Mouse (Mus musculus): ENCODE data around the gene Rab15.
"Not testable (repeated sequence)": the region's sequence is repeated elsewhere in the genome, so short reads cannot be mapped to it uniquely, and the experiment has no call there.

The Rab15 gene

GRCm38 (mm10) chr12:76818908-76819307 lies 3.8 kb downstream of the Rab15 start:
- DNase-seq (ENCODE audit: low read depth, low spot score): no peak

- no peak for DNase-seq (ENCODE audit: low read depth, low spot score)
These were observed 4.6 kb downstream of the Rab15 start for GRCm38 (mm10) chr12:76818120-76818519.

GRCm38 (mm10) chr12:76817176-76817575 lies 5.5 kb downstream of the Rab15 start:
- no peak for DNase-seq (ENCODE audit: low read depth, low spot score)

GRCm38 (mm10) chr12:76816720-76817119 lies 6.0 kb downstream of the Rab15 start:
- no peak for DNase-seq (ENCODE audit: low read depth, low spot score)

GRCm38 (mm10) chr12:76814120-76814519 lies 8.6 kb downstream of the Rab15 start:
- DNase-seq (ENCODE audit: low read depth, low spot score): no peak

GRCm38 (mm10) chr12:76813543-76813942 lies 9.2 kb downstream of the Rab15 start:
- DNase-seq (ENCODE audit: low read depth, low spot score): no peak

- no peak for DNase-seq (ENCODE audit: low read depth, low spot score)
These were observed 11.7 kb downstream of the Rab15 start for GRCm38 (mm10) chr12:76811006-76811405.

- DNase-seq (ENCODE audit: low read depth, low spot score): no peak
These were observed 12.2 kb downstream of the Rab15 start for GRCm38 (mm10) chr12:76810491-76810890.

- no peak for DNase-seq (ENCODE audit: low read depth, low spot score)
These were observed 14.9 kb downstream of the Rab15 start for GRCm38 (mm10) chr12:76807796-76808195.

- no peak for DNase-seq (ENCODE audit: low read depth, low spot score)
These were observed 17.5 kb downstream of the Rab15 start for GRCm38 (mm10) chr12:76805056-76805811.

GRCm38 (mm10) chr12:76803700-76804252 lies 18.9 kb downstream of the Rab15 start:
- DNase-seq (ENCODE audit: low read depth, low spot score): peak; percentile 32

- DNase-seq (ENCODE audit: low read depth, low spot score): no peak
These were observed 19.7 kb downstream of the Rab15 start for GRCm38 (mm10) chr12:76803028-76803427.

GRCm38 (mm10) chr12:76798008-76798720 lies 24.5 kb downstream of the Rab15 start:
- DNase-seq (ENCODE audit: low read depth, low spot score): no peak

- no peak for DNase-seq (ENCODE audit: low read depth, low spot score)
These were observed 25.7 kb downstream of the Rab15 start for GRCm38 (mm10) chr12:76796938-76797539.

GRCm38 (mm10) chr12:76795350-76795749 lies 27.4 kb downstream of the Rab15 start, which contains the start of gene Gpx2:
Gene Gpx2 (minus strand): TSS chr12:76795554.
- no peak for DNase-seq (ENCODE audit: low read depth, low spot score)

- not testable (repeated sequence) for DNase-seq (ENCODE audit: low read depth, low spot score)
These were observed 30.2 kb downstream of the Rab15 start for GRCm38 (mm10) chr12:76792540-76792939.

- DNase-seq (ENCODE audit: low read depth, low spot score): no peak
These were observed 32.1 kb downstream of the Rab15 start for GRCm38 (mm10) chr12:76790446-76791084.

GRCm38 (mm10) chr12:76784056-76784619 lies 38.6 kb downstream of the Rab15 start:
- DNase-seq (ENCODE audit: low read depth, low spot score): peak; percentile 65

GRCm38 (mm10) chr12:76780639-76781468 lies 41.9 kb downstream of the Rab15 start:
- no peak for DNase-seq (ENCODE audit: low read depth, low spot score)

GRCm38 (mm10) chr12:76779951-76780350 lies 42.8 kb downstream of the Rab15 start:
- no peak for DNase-seq (ENCODE audit: low read depth, low spot score)

Data from skeletal muscle tissue, adult 2 months (tissue).